13 mouse cellular contexts compared by ENCODE assay signal in genomic region chr5:64060881-64061280, GRCm38 (mm10).
"Had no signal": no experiment of that assay in that cellular context is flagged by ENCODE, and none has a peak within 500 bp of the region (broad histone marks: within the 10 kb centered on the region; RNA-seq: fewer than 3 reads in every experiment).

No protein-coding gene starts in this region.

- ATAC-seq: intestine, embryonic 15.5 days had no signal

- DNase-seq: kidney, adult 18-20 months; kidney, postnatal 4 days; layer of hippocampus, adult 9-11 months; liver, embryonic 13.5 days; lung, adult 2 months; midbrain, embryonic 14.5 days; right cerebral cortex, adult 18-20 months; right cerebral cortex, postnatal 14 days; right cerebral cortex, postnatal 4 days; thymus, adult 2 months; thymus, postnatal 14 days; thymus, postnatal 4 days had no signal
